Mouse (Mus musculus) B cell, adult 67 days (primary cell): ENCODE results near the gene Prdx5. TPM values are rescaled to one million over a fixed set of nuclear protein-coding genes. Genes with fewer than 3 reads are reported as not detected.

Source experiments
- total RNA-seq, 2 experiments: library from RNA; stranded (reverse); gene quantifications; 4 replicates each; pipeline ENCODE4 v1.2.4; 2023

Prdx5 gene
- total RNA-seq = 10 to 100 TPM; 84.2 to 90.7 TPM

GRCm38 (mm10) chr19:6909507-6910289 is at the start of gene Prdx5, which contains the start of gene Trmt112:
Gene Prdx5, minus strand, starts transcription at chr19:6910106.
Gene Trmt112, plus strand, starts transcription at chr19:6909698.

GRCm38 (mm10) chr19:6942249-6942691 is 32.4 kb upstream of the Prdx5 start, which contains the start of gene Gpr137:
Gene Gpr137, minus strand, starts transcription at chr19:6942480.

GRCm38 (mm10) chr19:6941372-6942248 is 31.7 kb upstream of the Prdx5 start, which contains the start of gene Bad:
Gene Bad, plus strand, starts transcription at chr19:6941861.

GRCm38 (mm10) chr19:6934195-6934977 is 24.5 kb upstream of the Prdx5 start, which contains the start of gene Kcnk4:
Gene Kcnk4, minus strand, starts transcription at chr19:6934515.

GRCm38 (mm10) chr19:6925307-6925573 is 15.3 kb upstream of the Prdx5 start, which contains the start of gene Catsperz:
Gene Catsperz, minus strand, starts transcription at chr19:6925380.

GRCm38 (mm10) chr19:6921647-6922567 is 12.0 kb upstream of the Prdx5 start, which contains the start of gene Esrra:
Gene Esrra, minus strand, starts transcription at chr19:6921813.

GRCm38 (mm10) chr19:6858031-6858430 is 51.9 kb downstream of the Prdx5 start, which contains the start of gene Ccdc88b:
Gene Ccdc88b, minus strand, starts transcription at chr19:6858211.

Other genes starting within 250 kb of the Prdx5 start
- 10 to 100 TPM; 31.2 to 32.4 TPM for gene Rps6ka4, start 69.5 kb downstream of the Prdx5 start, total RNA-seq
- 10 to 100 TPM; 26.6 TPM for gene Ccdc88b, start 51.9 kb downstream of the Prdx5 start, total RNA-seq
- gene Trmt112, start 408 bp downstream of the Prdx5 start, total RNA-seq = 100 to 1,000 TPM; 148 to 164 TPM
- 10 to 100 TPM; 61.0 to 65.8 TPM for gene Esrra, start 11.7 kb upstream of the Prdx5 start, total RNA-seq
- not detected for gene Catsperz, start 15.3 kb upstream of the Prdx5 start, total RNA-seq
- not detected for gene Kcnk4, start 24.4 kb upstream of the Prdx5 start, total RNA-seq
- gene Bad, start 31.8 kb upstream of the Prdx5 start, total RNA-seq = 10 to 100 TPM; 14.5 to 19.4 TPM
- 10 to 100 TPM; 16.7 to 18.1 TPM for gene Gpr137, start 32.4 kb upstream of the Prdx5 start, total RNA-seq
- 100 to 1,000 TPM in 1 of 2 experiments, 10 to 100 TPM in 1; 98.1 to 108 TPM for gene Ppp1r14b, start 64.9 kb upstream of the Prdx5 start, total RNA-seq
- gene Plcb3, start 66.4 kb upstream of the Prdx5 start, total RNA-seq = 10 to 100 TPM; 19.8 to 22.5 TPM
- gene Fkbp2, start 70.4 kb upstream of the Prdx5 start, total RNA-seq = 10 to 100 TPM; 27.2 to 32.8 TPM
- 10 to 100 TPM; 14.8 to 22.4 TPM for gene Vegfb, start 77.5 kb upstream of the Prdx5 start, total RNA-seq
- 10 to 100 TPM; 25.7 to 30.4 TPM for gene Dnajc4, start 82.5 kb upstream of the Prdx5 start, total RNA-seq
- gene Nudt22, start 86.0 kb upstream of the Prdx5 start, total RNA-seq = 1 to 10 TPM; 4.1 to 8.3 TPM
- gene Trpt1, start 86.0 kb upstream of the Prdx5 start, total RNA-seq = 1 to 10 TPM; 5.0 to 6.1 TPM
- 100 to 1,000 TPM; 174 to 183 TPM for gene Fermt3, start 109.4 kb upstream of the Prdx5 start, total RNA-seq
- 100 to 1,000 TPM in 1 of 2 experiments, 10 to 100 TPM in 1; 85.8 to 161 TPM for gene Stip1, start 129.9 kb upstream of the Prdx5 start, total RNA-seq
- 1 to 10 TPM; 6.9 to 7.1 TPM for gene Macrod1, start 146.7 kb upstream of the Prdx5 start, total RNA-seq
- under 1 TPM in 1 of 2 experiments, not detected in 1; 0.09 TPM for gene Flrt1, start 195.6 kb upstream of the Prdx5 start, total RNA-seq